Mouse (Mus musculus): Measurements from ENCODE around the gene BC037034. TPM values are rescaled to one million over a fixed set of nuclear protein-coding genes. Genes with fewer than 3 reads are reported as not detected.
A peak's percentile ranks its signal among the peaks of the same experiment; 100 is the strongest.

The BC037034 gene
- polyA plus RNA-seq, 1 experiment from 2014 or later = 2.3 TPM

GRCm38 (mm10) chr5:138258993-138259392 is 4.8 kb downstream of the BC037034 start:
- DNase-seq = no peak
- Histone ChIP-seq H3K27ac (ENCODE audit: low read depth) (no peak overlapping the region), H3K27me3 (ENCODE audit: insufficient read depth, low read length) (no peaks in the 10 kb centered on the region), H3K9ac (replicated peaks) (no peak overlapping the region), H3K36me3 (replicated peaks; ENCODE audit: insufficient read depth, low read length) (peaks cover 33% of the 10 kb centered on the region), H3K9me3 (ENCODE audit: low read length) (no peaks in the 10 kb centered on the region), H3K4me2 (ENCODE audit: low read depth, low read length) (no peak overlapping the region), H3K4me3 (ENCODE audit: low read depth, low read length) (no peak overlapping the region), H3K4me1 (ENCODE audit: insufficient read depth) (peaks cover 44% of the 10 kb centered on the region)
- TF ChIP-seq EP300 (IDR thresholded peaks at IDR 0.05; ENCODE audit: low read depth) = no peak
- no peak for TF ChIP-seq CTCF (IDR thresholded peaks at IDR 0.05; ENCODE audit: low read depth)
- ATAC-seq = no peak
- WGBS (ENCODE audit: insufficient replicate concordance) = 45% methylated on average over 7 of the region's 7 CpGs

- DNase-seq (no peak), ATAC-seq (no peak)
- no peaks in the 10 kb centered on the region for H3K27me3 ChIP-seq (ENCODE audit: insufficient read depth, low read length)
- TF ChIP-seq CTCF (IDR thresholded peaks at IDR 0.05; ENCODE audit: low read depth) = no peak
- no peak for TF ChIP-seq EP300 (IDR thresholded peaks at IDR 0.05; ENCODE audit: low read depth)
- H3K9me3 ChIP-seq (ENCODE audit: low read length) = no peaks in the 10 kb centered on the region
- peak overlapping the region; percentile 81; the same call in 1 of the 2 replicates for H3K27ac ChIP-seq (ENCODE audit: low read depth)
- peaks cover 33% of the 10 kb centered on the region for H3K36me3 ChIP-seq (replicated peaks; ENCODE audit: insufficient read depth, low read length)
- peak overlapping the region; percentile 51; the same call in 1 of the 2 replicates for H3K4me2 ChIP-seq (ENCODE audit: low read depth, low read length)
- 74% methylated on average over 6 of the region's 6 CpGs for WGBS (ENCODE audit: insufficient replicate concordance)
- H3K9ac ChIP-seq (replicated peaks) = no peak overlapping the region
- peaks cover 44% of the 10 kb centered on the region for H3K4me1 ChIP-seq (ENCODE audit: insufficient read depth)
- H3K4me3 ChIP-seq (ENCODE audit: low read depth, low read length) = no peak overlapping the region
These were observed 5.3 kb downstream of the BC037034 start for GRCm38 (mm10) chr5:138258542-138258941.

GRCm38 (mm10) chr5:138258078-138258477 is 5.8 kb downstream of the BC037034 start:
- 50% methylated on average over 3 of the region's 3 CpGs for WGBS (ENCODE audit: insufficient replicate concordance)
- no peak for ATAC-seq
- no peak for DNase-seq
- H3K4me2 ChIP-seq (ENCODE audit: low read depth, low read length) = peak overlapping the region; percentile 51
- H3K4me3 ChIP-seq (ENCODE audit: low read depth, low read length) = no peak overlapping the region
- no peaks in the 10 kb centered on the region for H3K9me3 ChIP-seq (ENCODE audit: low read length)
- TF ChIP-seq EP300 (IDR thresholded peaks at IDR 0.05; ENCODE audit: low read depth) (no peak), CTCF (IDR thresholded peaks at IDR 0.05; ENCODE audit: low read depth) (no peak)
- H3K27ac ChIP-seq (ENCODE audit: low read depth) = peak overlapping the region; percentile 81
- peaks cover 39% of the 10 kb centered on the region for H3K4me1 ChIP-seq (ENCODE audit: insufficient read depth)
- peaks cover 33% of the 10 kb centered on the region for H3K36me3 ChIP-seq (replicated peaks; ENCODE audit: insufficient read depth, low read length)
- H3K9ac ChIP-seq (replicated peaks) = 0 out of 2 replicates have a peak overlapping the region, but pooled peaks have one; percentile 6
- H3K27me3 ChIP-seq (ENCODE audit: insufficient read depth, low read length) = no peaks in the 10 kb centered on the region

GRCm38 (mm10) chr5:138257585-138257978 is 6.3 kb downstream of the BC037034 start:
- H3K27me3 ChIP-seq (ENCODE audit: insufficient read depth, low read length) = no peaks in the 10 kb centered on the region
- DNase-seq (no peak), ATAC-seq (no peak)
- H3K4me2 ChIP-seq (ENCODE audit: low read depth, low read length) = peak overlapping the region; percentile 51
- H3K4me1 ChIP-seq (ENCODE audit: insufficient read depth) = peaks cover 34% of the 10 kb centered on the region
- WGBS (ENCODE audit: insufficient replicate concordance) = 74% methylated on average over 4 of the region's 4 CpGs
- H3K9ac ChIP-seq (replicated peaks) = no peak overlapping the region
- no peak overlapping the region for H3K4me3 ChIP-seq (ENCODE audit: low read depth, low read length)
- H3K27ac ChIP-seq (ENCODE audit: low read depth) = peak overlapping the region; percentile 81
- no peaks in the 10 kb centered on the region for H3K9me3 ChIP-seq (ENCODE audit: low read length)
- TF ChIP-seq EP300 (IDR thresholded peaks at IDR 0.05; ENCODE audit: low read depth) (no peak), CTCF (IDR thresholded peaks at IDR 0.05; ENCODE audit: low read depth) (no peak)
- H3K36me3 ChIP-seq (replicated peaks; ENCODE audit: insufficient read depth, low read length) = peaks cover 33% of the 10 kb centered on the region

- ATAC-seq (no peak), DNase-seq (peak; percentile 42)
- Histone ChIP-seq H3K9me3 (ENCODE audit: low read length) (no peaks in the 10 kb centered on the region), H3K4me3 (ENCODE audit: low read depth, low read length) (peak overlapping the region; percentile 73; the same call in 1 of the 2 replicates), H3K9ac (replicated peaks) (no peak overlapping the region), H3K36me3 (replicated peaks; ENCODE audit: insufficient read depth, low read length) (peaks cover 33% of the 10 kb centered on the region), H3K27ac (ENCODE audit: low read depth) (peak overlapping the region; percentile 92), H3K4me1 (ENCODE audit: insufficient read depth) (peaks cover 30% of the 10 kb centered on the region), H3K4me2 (ENCODE audit: low read depth, low read length) (peak overlapping the region; percentile 85), H3K27me3 (ENCODE audit: insufficient read depth, low read length) (no peaks in the 10 kb centered on the region)
- no peak for TF ChIP-seq CTCF (IDR thresholded peaks at IDR 0.05; ENCODE audit: low read depth)
- TF ChIP-seq EP300 (IDR thresholded peaks at IDR 0.05; ENCODE audit: low read depth) = 0 out of 2 replicates have a peak, but pooled peaks have one; percentile 23
- 43% methylated on average over 10 of the region's 10 CpGs for WGBS (ENCODE audit: insufficient replicate concordance)
These were observed 6.8 kb downstream of the BC037034 start for GRCm38 (mm10) chr5:138256966-138257584.

DNA sequence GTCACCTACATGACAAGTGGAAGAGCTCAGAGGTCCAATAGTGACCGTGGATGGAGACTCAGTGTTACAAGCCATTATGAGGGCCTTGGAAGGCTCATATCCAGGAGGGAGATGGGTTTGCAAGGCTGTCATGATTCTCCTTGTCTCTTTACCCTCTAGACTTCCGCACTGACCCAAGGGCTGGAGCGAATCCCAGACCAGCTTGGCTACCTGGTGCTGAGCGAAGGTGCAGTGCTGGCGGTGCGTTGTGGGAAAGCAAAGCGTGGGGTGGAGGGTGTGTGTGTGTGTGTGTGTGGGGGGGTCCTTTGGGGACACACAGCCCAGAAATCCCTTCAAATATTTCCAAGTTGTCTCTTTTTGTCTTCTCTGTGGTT is 7.8 kb downstream of the BC037034 start:
- Histone ChIP-seq H3K27ac (ENCODE audit: low read depth) (peak overlapping the region; percentile 92), H3K9ac (replicated peaks) (peak overlapping the region; percentile 73), H3K27me3 (ENCODE audit: insufficient read depth, low read length) (no peaks in the 10 kb centered on the region), H3K9me3 (ENCODE audit: low read length) (no peaks in the 10 kb centered on the region), H3K4me3 (ENCODE audit: low read depth, low read length) (peak overlapping the region; percentile 73), H3K4me1 (ENCODE audit: insufficient read depth) (peaks cover 25% of the 10 kb centered on the region), H3K4me2 (ENCODE audit: low read depth, low read length) (peak overlapping the region; percentile 85), H3K36me3 (replicated peaks; ENCODE audit: insufficient read depth, low read length) (peaks cover 29% of the 10 kb centered on the region)
- no peak for DNase-seq
- 6% methylated on average over 7 of the region's 7 CpGs for WGBS (ENCODE audit: insufficient replicate concordance)
- no peak for ATAC-seq
- TF ChIP-seq CTCF (IDR thresholded peaks at IDR 0.05; ENCODE audit: low read depth) (no peak), EP300 (IDR thresholded peaks at IDR 0.05; ENCODE audit: low read depth) (no peak)
